Comparison of ENCODE assay signal across 11 mouse cellular contexts in the genomic region with DNA sequence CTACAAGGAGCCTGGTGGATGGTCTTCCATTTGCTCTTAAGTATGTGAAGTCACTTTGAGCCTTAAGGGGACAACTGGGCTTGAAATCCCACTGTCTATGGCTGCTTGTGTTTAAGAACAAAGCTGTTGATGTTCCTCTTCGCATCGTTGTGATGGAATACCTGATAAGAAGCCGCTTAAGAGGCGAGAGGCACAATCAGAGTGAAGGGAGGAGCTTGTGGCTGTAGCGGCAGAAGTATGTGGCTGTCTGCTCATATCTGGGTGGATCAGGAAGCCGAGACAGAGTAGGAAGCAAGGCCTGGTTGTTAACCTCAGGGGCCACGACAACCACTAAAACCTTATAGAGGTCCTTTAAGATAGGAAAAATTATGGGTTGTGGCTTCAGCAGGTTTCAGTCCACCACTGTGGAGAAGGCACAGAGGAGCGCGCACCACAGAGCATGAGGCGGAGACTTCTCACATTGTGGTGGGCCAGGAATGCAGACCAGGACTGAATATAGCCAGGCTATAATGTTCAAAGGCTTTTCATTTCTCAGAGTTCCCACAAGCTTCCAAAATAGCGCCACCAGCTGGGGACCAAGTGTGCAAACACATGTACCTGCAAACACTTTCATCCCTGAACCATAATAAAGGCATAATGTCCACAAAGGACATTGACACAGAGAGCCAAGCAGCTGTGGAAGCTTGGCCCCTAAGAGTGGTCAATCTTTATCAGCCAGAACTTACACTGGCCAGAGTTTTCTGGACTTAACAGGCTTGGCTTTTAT.
A peak's percentile ranks its signal among the peaks of the same experiment; 100 is the strongest.
DNase-seq lines count a peak whose midpoint lies in the region; ATAC-seq lines count a peak whose summit lies in the region.
"Had no signal": no experiment of that assay in that cellular context is flagged by ENCODE, and none has a peak within 500 bp of the region (broad histone marks: within the 10 kb centered on the region; RNA-seq: fewer than 3 reads in every experiment).

No protein-coding gene starts in this region.

- ATAC-seq in liver, embryonic 12.5 days: peak; percentile 47; the same call in 1 of the 2 replicates

- H3K9me3 ChIP-seq in liver, embryonic 12.5 days (replicated peaks): no peaks in the 10 kb centered on the region

- 20% methylated on average over 11 of the region's 11 CpGs for WGBS in liver, embryonic 12.5 days (ENCODE audit: insufficient replicate concordance)

- no peaks in the 10 kb centered on the region for H3K27me3 ChIP-seq in liver, embryonic 12.5 days (replicated peaks)

- H3K9ac ChIP-seq in liver, embryonic 12.5 days: no peak overlapping the region

- no peak overlapping the region for H3K27ac ChIP-seq in liver, embryonic 12.5 days

- H3K36me3 ChIP-seq in liver, embryonic 12.5 days: no peaks in the 10 kb centered on the region

- H3K4me2 ChIP-seq in liver, embryonic 12.5 days: no peak overlapping the region; the same call in 1 of the 2 replicates

- no peak overlapping the region for H3K4me3 ChIP-seq in liver, embryonic 12.5 days

- peak; percentile 34 for DNase-seq in gastrocnemius, adult 18-20 months (ENCODE audit: low spot score)
- DNase-seq in gastrocnemius, postnatal 10 days: no peak
- DNase-seq in A20 (ENCODE audit: low read depth, low spot score) (peak; percentile 19), R1 (ENCODE audit: low read depth, low spot score) (peak; percentile 44)
- DNase-seq in retina, embryonic 14.5 days (ENCODE audit: low spot score): no peak
- DNase-seq in layer of hippocampus, postnatal 36 days: no peak
- no peak for DNase-seq in cerebellum, postnatal 36 days
- DNase-seq: cerebellum, postnatal 25 days; gastrocnemius, postnatal 25 days; kidney, postnatal 10 days had no signal

- peaks cover 15% of the 10 kb centered on the region; the same call in 1 of the 2 replicates for H3K4me1 ChIP-seq in liver, embryonic 12.5 days

Comparison
In these comparisons a context has a peak if more than half of its experiments do, and no peak if none do; other contexts are left out.
1. DNase-seq: peak in gastrocnemius, adult 18-20 months (single experiment), A20 (single experiment) and R1 (single experiment); none in gastrocnemius, postnatal 10 days (single experiment), retina, embryonic 14.5 days (single experiment), layer of hippocampus, postnatal 36 days (0 of 2) and cerebellum, postnatal 36 days (0 of 2).